Mouse (Mus musculus): ENCODE measurements around the gene Nphs1. TPM values are rescaled to one million over a fixed set of nuclear protein-coding genes. Genes with fewer than 3 reads are reported as not detected.

Nphs1 gene
- polyA plus RNA-seq, 1 experiment from 2014 or later, result 0.23 TPM

GRCm38 (mm10) chr7:30508061-30508460 is 49.9 kb downstream of the Nphs1 start:
- no peak overlapping the region for H3K27ac ChIP-seq (replicated peaks)
- 80% methylated on average over 4 of the region's 4 CpGs for WGBS
- H3K9me3 ChIP-seq, result no peaks in the 10 kb centered on the region
- no peaks in the 10 kb centered on the region for H3K4me1 ChIP-seq
- H3K36me3 ChIP-seq, result no peaks in the 10 kb centered on the region
- no peak overlapping the region for H3K4me2 ChIP-seq (replicated peaks)
- H3K4me3 ChIP-seq, result no peak overlapping the region
- no peak overlapping the region for H3K9ac ChIP-seq (replicated peaks)
- ATAC-seq (replicated peaks), result no peak
- H3K27me3 ChIP-seq, result no peaks in the 10 kb centered on the region

DNA sequence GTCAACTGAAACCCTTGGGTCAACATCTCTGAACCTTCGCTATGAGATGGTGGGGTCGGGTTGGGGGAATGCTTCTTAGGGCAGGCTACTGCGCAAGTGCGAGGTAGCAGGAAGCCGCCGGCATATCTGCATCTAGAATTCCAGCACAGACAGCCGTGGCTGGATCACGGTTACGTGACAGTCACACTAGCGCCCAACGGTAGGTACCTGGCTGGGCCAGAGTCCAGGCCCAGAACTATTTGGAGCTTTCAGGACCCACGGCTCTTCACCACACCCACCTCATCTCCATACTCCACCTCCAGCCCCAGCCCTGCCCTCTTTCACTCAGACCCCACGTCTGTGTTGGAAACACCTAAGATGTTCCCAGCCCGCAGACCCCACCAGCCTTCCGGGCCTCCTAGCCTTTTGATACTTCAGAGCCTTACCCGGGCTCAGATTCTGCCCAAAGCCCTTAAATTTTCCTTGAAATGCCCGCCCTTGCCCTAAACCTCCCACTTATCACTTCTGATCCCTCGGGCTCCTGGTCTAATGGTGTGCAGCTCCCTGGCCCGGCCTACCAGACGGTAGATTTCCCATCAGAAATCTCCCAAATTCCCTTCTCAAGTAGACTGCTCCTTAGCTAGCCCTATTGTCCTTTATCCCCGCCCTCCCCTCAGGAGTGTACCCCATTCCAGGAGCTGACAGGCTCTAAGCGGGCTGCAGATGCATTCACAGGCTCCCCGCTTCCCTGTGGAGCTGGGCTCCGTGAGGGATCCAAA is 57.1 kb downstream of the Nphs1 start:
- ATAC-seq (replicated peaks), result no peak
- WGBS, result 60% methylated on average over 24 of the region's 24 CpGs
- Histone ChIP-seq H3K27ac (replicated peaks) (no peak overlapping the region), H3K4me2 (replicated peaks) (no peak overlapping the region), H3K9ac (replicated peaks) (no peak overlapping the region), H3K36me3 (no peaks in the 10 kb centered on the region), H3K4me3 (no peak overlapping the region), H3K27me3 (no peaks in the 10 kb centered on the region), H3K9me3 (no peaks in the 10 kb centered on the region), H3K4me1 (0 out of 2 replicates have a peak, but pooled peaks cover 2% of the 10 kb centered on the region)

DNA sequence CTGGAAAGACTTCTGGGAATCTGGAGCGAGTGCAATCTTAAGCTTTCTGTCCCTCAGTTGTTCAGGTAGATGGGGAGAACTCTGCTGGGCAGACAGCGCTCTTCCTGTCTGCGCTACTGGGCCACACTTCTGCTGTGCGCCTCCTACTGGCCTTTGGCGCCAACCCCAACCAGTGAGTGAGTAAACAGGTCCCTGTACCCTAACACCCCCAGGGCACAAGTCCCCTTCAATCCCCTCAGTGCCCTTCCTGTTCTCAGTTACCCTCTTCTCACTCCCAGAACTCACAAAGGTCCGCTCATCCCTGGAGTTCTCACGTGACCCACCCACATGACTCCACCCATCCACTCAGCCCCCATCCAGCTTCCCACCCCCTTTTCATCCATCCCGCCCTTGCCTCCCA is 60.2 kb downstream of the Nphs1 start:
- 46% methylated on average over 8 of the region's 8 CpGs for WGBS

GRCm38 (mm10) chr7:30520396-30520795 is 62.3 kb downstream of the Nphs1 start:
- H3K9me3 ChIP-seq, result no peaks in the 10 kb centered on the region
- no peak overlapping the region for H3K9ac ChIP-seq (replicated peaks)
- H3K36me3 ChIP-seq, result peaks cover 24% of the 10 kb centered on the region
- H3K4me3 ChIP-seq, result no peak overlapping the region
- peaks cover 10% of the 10 kb centered on the region; the same call in 1 of the 2 replicates for H3K4me1 ChIP-seq
- H3K27me3 ChIP-seq, result no peaks in the 10 kb centered on the region
- WGBS, result 61% methylated on average over 4 of the region's 4 CpGs
- H3K4me2 ChIP-seq (replicated peaks), result no peak overlapping the region
- ATAC-seq (replicated peaks), result 0 out of 2 replicates have a peak, but pooled peaks have one; percentile 18
- no peak overlapping the region for H3K27ac ChIP-seq (replicated peaks)

More for the DNA sequence above, 60.2 kb downstream of the Nphs1 start:
- peaks cover 6% of the 10 kb centered on the region for H3K36me3 ChIP-seq
- no peak overlapping the region for H3K27ac ChIP-seq (replicated peaks)
- no peak for ATAC-seq (replicated peaks)
- H3K9ac ChIP-seq (replicated peaks), result no peak overlapping the region
- H3K4me1 ChIP-seq, result peaks cover 10% of the 10 kb centered on the region; the same call in 1 of the 2 replicates
- H3K4me2 ChIP-seq (replicated peaks), result no peak overlapping the region
- no peak overlapping the region for H3K4me3 ChIP-seq
- H3K27me3 ChIP-seq, result no peaks in the 10 kb centered on the region
- no peaks in the 10 kb centered on the region for H3K9me3 ChIP-seq

DNA sequence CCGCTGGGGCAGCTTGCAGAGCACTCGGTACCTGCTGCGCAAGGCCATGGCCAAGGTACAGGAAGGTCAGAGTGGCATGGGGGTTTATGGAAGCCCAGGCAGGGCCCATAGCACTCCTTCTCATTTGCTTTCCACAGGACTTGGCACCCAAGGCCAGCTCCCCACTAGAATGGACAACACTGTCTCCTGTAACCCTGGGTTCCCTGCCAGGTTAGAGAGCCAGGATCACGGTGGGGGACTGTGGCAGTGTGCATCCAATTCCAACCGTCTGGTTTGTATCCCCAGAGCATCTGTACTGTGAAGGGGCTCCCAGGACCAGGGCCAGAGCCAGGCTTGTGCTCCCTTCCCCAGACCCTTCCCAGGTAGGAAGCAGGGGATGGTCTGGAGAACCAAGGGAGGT is 62.7 kb downstream of the Nphs1 start:
- no peak overlapping the region for H3K27ac ChIP-seq (replicated peaks)
- 64% methylated on average over 5 of the region's 5 CpGs for WGBS
- no peak overlapping the region for H3K4me3 ChIP-seq
- no peak for ATAC-seq (replicated peaks)
- peaks cover 10% of the 10 kb centered on the region; the same call in 1 of the 2 replicates for H3K4me1 ChIP-seq
- H3K36me3 ChIP-seq, result peaks cover 29% of the 10 kb centered on the region
- no peak overlapping the region for H3K4me2 ChIP-seq (replicated peaks)
- no peaks in the 10 kb centered on the region for H3K27me3 ChIP-seq
- H3K9ac ChIP-seq (replicated peaks), result no peak overlapping the region
- H3K9me3 ChIP-seq, result no peaks in the 10 kb centered on the region

DNA sequence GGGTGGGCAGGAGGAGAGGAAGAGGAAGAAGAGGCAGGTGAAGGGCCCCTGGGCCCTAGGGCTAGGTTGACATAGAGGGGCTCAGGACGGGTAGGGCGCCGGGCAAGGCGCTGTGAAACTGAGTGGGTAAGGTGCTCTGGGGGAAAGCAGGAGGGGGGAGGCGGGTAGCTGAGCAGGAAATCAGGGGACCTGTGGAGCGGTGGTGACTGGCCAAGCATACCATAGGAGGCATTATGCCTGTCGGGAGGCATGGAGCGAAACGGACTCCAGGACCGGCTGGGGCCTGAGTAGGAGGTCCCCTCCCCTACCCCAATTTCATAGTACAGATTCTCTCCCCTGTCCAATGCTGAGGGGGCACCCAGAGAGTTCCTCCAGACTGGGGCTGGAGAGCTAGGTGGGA is 64.8 kb downstream of the Nphs1 start:
- no peak overlapping the region for H3K27ac ChIP-seq (replicated peaks)
- WGBS, result 86% methylated on average over 10 of the region's 10 CpGs
- H3K9me3 ChIP-seq, result no peaks in the 10 kb centered on the region
- no peaks in the 10 kb centered on the region for H3K27me3 ChIP-seq
- no peak overlapping the region for H3K4me2 ChIP-seq (replicated peaks)
- ATAC-seq (replicated peaks), result no peak
- H3K4me1 ChIP-seq, result peaks cover 18% of the 10 kb centered on the region; the same call in 1 of the 2 replicates
- H3K4me3 ChIP-seq, result no peak overlapping the region
- peaks cover 49% of the 10 kb centered on the region for H3K36me3 ChIP-seq
- no peak overlapping the region for H3K9ac ChIP-seq (replicated peaks)

DNA sequence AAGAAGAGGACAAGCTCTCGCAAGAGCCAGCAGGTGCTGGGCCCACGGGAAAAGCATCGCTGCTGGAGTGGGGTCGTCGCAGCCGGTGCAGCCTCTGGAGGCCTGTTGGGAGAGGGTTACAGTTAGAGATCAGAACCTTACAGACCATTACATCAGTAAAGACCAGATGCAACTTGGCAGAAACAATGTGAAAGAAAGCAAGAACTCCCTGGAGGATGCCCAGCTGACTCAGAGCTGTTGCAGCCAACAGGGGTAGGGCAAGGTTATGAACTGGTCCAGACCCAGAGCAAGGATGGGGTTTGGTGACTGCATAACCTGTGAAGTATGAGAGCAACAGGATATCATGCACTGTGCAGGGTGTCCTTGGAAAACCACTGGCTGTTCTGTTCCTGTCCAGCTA is 66.4 kb downstream of the Nphs1 start:
- Histone ChIP-seq H3K4me3 (no peak overlapping the region), H3K36me3 (peaks cover 65% of the 10 kb centered on the region), H3K27me3 (no peaks in the 10 kb centered on the region), H3K27ac (replicated peaks) (no peak overlapping the region), H3K4me1 (peaks cover 18% of the 10 kb centered on the region; the same call in 1 of the 2 replicates), H3K9ac (replicated peaks) (no peak overlapping the region), H3K4me2 (replicated peaks) (no peak overlapping the region), H3K9me3 (no peaks in the 10 kb centered on the region)
- ATAC-seq (replicated peaks), result no peak
- 86% methylated on average over 6 of the region's 6 CpGs for WGBS

DNA sequence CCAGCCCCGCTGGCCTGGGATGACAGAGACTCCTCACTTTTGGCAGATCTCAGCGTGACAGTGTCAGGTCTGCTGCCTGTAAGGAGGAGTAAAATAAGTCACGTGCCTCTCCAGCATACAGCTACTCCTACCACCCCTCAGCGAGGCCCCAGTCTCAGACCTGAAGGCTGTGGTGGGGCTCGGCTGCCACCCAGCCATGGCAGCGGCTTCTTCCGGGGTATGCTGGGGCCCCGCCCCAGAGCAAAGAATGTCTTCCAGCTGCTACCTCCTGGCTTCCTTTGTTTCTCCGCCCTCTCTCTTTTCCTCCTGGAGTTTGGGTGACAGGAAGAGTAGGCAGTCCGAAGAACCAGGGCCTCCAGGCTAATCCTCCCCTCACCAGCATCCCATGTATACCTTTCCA is 67.8 kb downstream of the Nphs1 start:
- WGBS, result 41% methylated on average over 10 of the region's 10 CpGs
- Histone ChIP-seq H3K9ac (replicated peaks) (0 out of 2 replicates have a peak overlapping the region, but pooled peaks have one; percentile 15), H3K9me3 (no peaks in the 10 kb centered on the region), H3K36me3 (peaks cover 80% of the 10 kb centered on the region), H3K27ac (replicated peaks) (no peak overlapping the region), H3K4me1 (0 out of 2 replicates have a peak, but pooled peaks cover 11% of the 10 kb centered on the region), H3K4me2 (replicated peaks) (no peak overlapping the region), H3K4me3 (no peak overlapping the region), H3K27me3 (no peaks in the 10 kb centered on the region)
- no peak for ATAC-seq (replicated peaks)

- Histone ChIP-seq H3K27ac (replicated peaks) (no peak overlapping the region), H3K9ac (replicated peaks) (0 out of 2 replicates have a peak overlapping the region, but pooled peaks have one; percentile 15), H3K36me3 (peaks cover 83% of the 10 kb centered on the region), H3K9me3 (no peaks in the 10 kb centered on the region), H3K4me1 (peaks cover 12% of the 10 kb centered on the region), H3K4me3 (no peak overlapping the region), H3K4me2 (replicated peaks) (no peak overlapping the region), H3K27me3 (no peaks in the 10 kb centered on the region)
- WGBS, result 28% methylated on average over 17 of the region's 17 CpGs
- no peak for ATAC-seq (replicated peaks)
Measured at GRCm38 (mm10) chr7:30526399-30526798, 68.3 kb downstream of the Nphs1 start.

- Histone ChIP-seq H3K9ac (replicated peaks) (no peak overlapping the region), H3K27me3 (no peaks in the 10 kb centered on the region), H3K4me2 (replicated peaks) (no peak overlapping the region), H3K4me3 (no peak overlapping the region), H3K36me3 (peaks cover 89% of the 10 kb centered on the region), H3K9me3 (no peaks in the 10 kb centered on the region), H3K27ac (replicated peaks) (no peak overlapping the region), H3K4me1 (peaks cover 18% of the 10 kb centered on the region)
- 82% methylated on average over 14 of the region's 14 CpGs for WGBS
- ATAC-seq (replicated peaks), result no peak
Measured at GRCm38 (mm10) chr7:30526981-30527380, 68.9 kb downstream of the Nphs1 start.

GRCm38 (mm10) chr7:30531291-30531815 is 73.2 kb downstream of the Nphs1 start:
- Histone ChIP-seq H3K9me3 (no peaks in the 10 kb centered on the region), H3K4me2 (replicated peaks) (peak overlapping the region; percentile 78), H3K4me1 (peaks cover 44% of the 10 kb centered on the region), H3K9ac (replicated peaks) (peak overlapping the region; percentile 94; the same call in 1 of the 2 replicates), H3K4me3 (no peak overlapping the region), H3K27ac (replicated peaks) (no peak overlapping the region), H3K27me3 (no peaks in the 10 kb centered on the region), H3K36me3 (peaks cover 60% of the 10 kb centered on the region)
- 84% methylated on average over 9 of the region's 9 CpGs for WGBS
- no peak for ATAC-seq (replicated peaks)

GRCm38 (mm10) chr7:30532931-30533330 is 74.8 kb downstream of the Nphs1 start:
- Histone ChIP-seq H3K4me2 (replicated peaks) (peak overlapping the region; percentile 78), H3K9me3 (no peaks in the 10 kb centered on the region), H3K9ac (replicated peaks) (peak overlapping the region; percentile 94), H3K27me3 (no peaks in the 10 kb centered on the region), H3K4me1 (peaks cover 38% of the 10 kb centered on the region), H3K27ac (replicated peaks) (no peak overlapping the region), H3K36me3 (peaks cover 45% of the 10 kb centered on the region), H3K4me3 (peak overlapping the region; percentile 91)
- 8% methylated on average over 8 of the region's 8 CpGs for WGBS
- no peak for ATAC-seq (replicated peaks)
